ENCODE assay signal across 15 mouse cellular contexts in genomic region chr7:132276287-132276686, GRCm38 (mm10).
"Had no signal": no experiment of that assay in that cellular context is flagged by ENCODE, and none has a peak within 500 bp of the region (broad histone marks: within the 10 kb centered on the region; RNA-seq: fewer than 3 reads in every experiment).

No protein-coding gene starts in this region.

- H3K27ac ChIP-seq: layer of hippocampus, adult 2 months; limb, embryonic 12.5 days; liver, embryonic 13.5 days; lung, embryonic 15.5 days; macrophage had no signal

- ATAC-seq: liver, postnatal 0 days; midbrain, embryonic 16.5 days had no signal

- H3K27me3 ChIP-seq: limb, embryonic 12.5 days; liver, embryonic 13.5 days; lung, embryonic 15.5 days had no signal

- H3K4me3 ChIP-seq: layer of hippocampus, adult 2 months; limb, embryonic 12.5 days; liver, embryonic 13.5 days; lung, embryonic 15.5 days; megakaryocyte, embryonic 14.5 days had no signal

- H3K4me2 ChIP-seq: limb, embryonic 12.5 days; liver, embryonic 13.5 days; lung, embryonic 15.5 days had no signal

- DNase-seq: kidney, postnatal 10 days; kidney, postnatal 4 days; liver; liver, embryonic 13.5 days; liver, postnatal 0 days; lung, postnatal 14 days; right cerebral cortex, postnatal 25 days; thymus, adult 18-20 months; thymus, postnatal 14 days had no signal

- H3K9ac ChIP-seq: limb, embryonic 12.5 days; liver, embryonic 13.5 days; liver, postnatal 0 days; lung, embryonic 15.5 days had no signal

- H3K9me3 ChIP-seq: limb, embryonic 12.5 days; liver, embryonic 13.5 days; lung, embryonic 15.5 days had no signal

- H3K36me3 ChIP-seq: liver, embryonic 13.5 days; lung, embryonic 15.5 days had no signal
